Mouse (Mus musculus) C2C12 (cell line): ENCODE results near the gene Serf2. TPM values are rescaled to one million over a fixed set of nuclear protein-coding genes. Genes with fewer than 3 reads are reported as not detected.
A peak's percentile ranks its signal among the peaks of the same experiment; 100 is the strongest.

Source experiments
- H3K27me3 ChIP-seq: one replicate; pipeline ENCODE4 v1.6.1; 2011; ENCODE audit not compliant: control insufficient read depth, insufficient read depth, insufficient read length
- H3K36me3 ChIP-seq: one replicate; pipeline ENCODE4 v1.6.1; 2011; ENCODE audit not compliant: control insufficient read depth, insufficient read depth
- H3K4me3 ChIP-seq: one replicate; pipeline ENCODE4 v1.5.1; 2011; ENCODE audit warnings: mild to moderate bottlenecking, control low read depth; ENCODE audit not compliant: poor library complexity, insufficient read depth, severe bottlenecking
- H3K79me2 ChIP-seq: one replicate; pipeline ENCODE4 v1.6.1; 2011; ENCODE audit not compliant: control insufficient read depth, insufficient read depth
- H3K79me3 ChIP-seq: one replicate; pipeline ENCODE4 v1.6.1; 2011; ENCODE audit warnings: low read depth, control low read depth
- H3ac ChIP-seq: one replicate; pipeline ENCODE3; 2011; ENCODE audit warnings: low read depth; ENCODE audit not compliant: control insufficient read depth, insufficient read length
- CEBPB ChIP-seq: IDR thresholded peaks from one replicate; pipeline ENCODE4 v1.6.1; 2011; ENCODE audit warnings: low read depth, mild to moderate bottlenecking, control low read depth, moderate library complexity
- CTCF ChIP-seq: IDR thresholded peaks from one replicate; pipeline ENCODE4 v1.5.1; 2011; ENCODE audit not compliant: control insufficient read depth, insufficient read depth, insufficient read length
- FOSL1 ChIP-seq: IDR thresholded peaks from one replicate; pipeline ENCODE4 v1.8.0; 2011; ENCODE audit warnings: mild to moderate bottlenecking, low read length; ENCODE audit not compliant: poor library complexity, insufficient read depth, severe bottlenecking
- MAX ChIP-seq: IDR thresholded peaks from one replicate; pipeline ENCODE4 v1.6.1; 2011; ENCODE audit warnings: mild to moderate bottlenecking, control low read depth
- MYOD1 ChIP-seq: IDR thresholded peaks from one replicate; pipeline ENCODE4 v1.6.1; 2011; ENCODE audit warnings: low read depth; ENCODE audit not compliant: control insufficient read depth, insufficient read length
- MYOG ChIP-seq: IDR thresholded peaks from one replicate; pipeline ENCODE4 v1.6.1; 2011; ENCODE audit not compliant: control insufficient read depth, insufficient read length; ENCODE audit errors: extremely low read depth
- USF1 ChIP-seq: IDR thresholded peaks from one replicate; pipeline ENCODE4 v1.6.1; 2011; ENCODE audit warnings: low read depth, mild to moderate bottlenecking, control low read depth, moderate library complexity
- microRNA-seq: library from miRNA; unstranded; fragments of <30 nt; microRNA quantifications from one replicate; pipeline ENCODE4, GENCODE M21; 2019; ENCODE audit warnings: borderline microRNAs expressed
- polyA plus RNA-seq: library from polyadenylated mRNA; unstranded; fragments of >200 nt; fragmentation: generic; extraction: Trizol; gene quantifications from one replicate; pipeline ENCODE4 v1.2.1, GENCODE M21; 2012; ENCODE audit warnings: missing spikeins

Gene Serf2
- polyA plus RNA-seq, 1 experiment: 714 TPM

- peaks cover 63% of the 10 kb centered on the region for H3K79me2 ChIP-seq
These were observed 58.4 kb downstream of the Serf2 start for GRCm38 (mm10) chr2:121507173-121507950.

More at GRCm38 (mm10) chr2:121507173-121507950, 58.4 kb downstream of the Serf2 start:
- Histone ChIP-seq H3K36me3 (peaks cover 13% of the 10 kb centered on the region), H3K27me3 (no peaks in the 10 kb centered on the region), H3K4me3 (peak overlapping the region; percentile 85), H3ac (peak overlapping the region; percentile 40), H3K79me3 (peaks cover 30% of the 10 kb centered on the region)
- TF ChIP-seq CEBPB: no peak
- no peak for TF ChIP-seq CTCF
- no peak for TF ChIP-seq MYOG
- TF ChIP-seq USF1: no peak
- TF ChIP-seq MYOD1: no peak
- TF ChIP-seq MAX: no peak
- no peak for TF ChIP-seq FOSL1

Small RNA genes within 50 kb of the gene (microRNA-seq; reads per million reads assigned to microRNA genes)
- not detected for gene Gm22953

Other genes starting within 250 kb of the Serf2 start
- gene Trp53bp1, start 177.8 kb upstream of the Serf2 start, polyA plus RNA-seq: 13.3 TPM
- 23.9 TPM for gene Map1a, start 159.6 kb upstream of the Serf2 start, polyA plus RNA-seq
- 5.8 TPM for gene Ppip5k1, start 93.8 kb upstream of the Serf2 start, polyA plus RNA-seq
- gene Ckmt1, start 91.5 kb upstream of the Serf2 start, polyA plus RNA-seq: 0.23 TPM
- gene Strc, start 62.0 kb upstream of the Serf2 start, polyA plus RNA-seq: not detected
- 214 TPM for gene Pdia3, start 35.4 kb upstream of the Serf2 start, polyA plus RNA-seq
- 0.92 TPM for gene Catsper2, start 35.4 kb upstream of the Serf2 start, polyA plus RNA-seq
- 0.16 TPM for gene Ell3, start 4.9 kb upstream of the Serf2 start, polyA plus RNA-seq
- 11.8 TPM for gene Hypk, start 4.1 kb downstream of the Serf2 start, polyA plus RNA-seq
- 0.20 TPM for gene Serinc4, start 7.6 kb downstream of the Serf2 start, polyA plus RNA-seq
- gene Mfap1b, start 24.9 kb downstream of the Serf2 start, polyA plus RNA-seq: 8.8 TPM
- gene Mfap1a, start 57.5 kb downstream of the Serf2 start, polyA plus RNA-seq: 6.3 TPM
- 4.8 TPM for gene Wdr76, start 57.5 kb downstream of the Serf2 start, polyA plus RNA-seq